Mouse (Mus musculus): ENCODE measurements around the gene Comp. TPM values are rescaled to one million over a fixed set of nuclear protein-coding genes. Genes with fewer than 3 reads are reported as not detected.

Gene Comp
- total RNA-seq, 2 experiments from 2014 or later, result 0.13 to 0.42 TPM

GRCm38 (mm10) chr8:70396184-70396583 lies 22.8 kb downstream of the Comp start:
- no peak for DNase-seq (ENCODE audit: low spot score in 2 of 2)

GRCm38 (mm10) chr8:70397611-70398563 lies 24.5 kb downstream of the Comp start:
- DNase-seq (ENCODE audit: low spot score in 2 of 2), result no peak

DNA sequence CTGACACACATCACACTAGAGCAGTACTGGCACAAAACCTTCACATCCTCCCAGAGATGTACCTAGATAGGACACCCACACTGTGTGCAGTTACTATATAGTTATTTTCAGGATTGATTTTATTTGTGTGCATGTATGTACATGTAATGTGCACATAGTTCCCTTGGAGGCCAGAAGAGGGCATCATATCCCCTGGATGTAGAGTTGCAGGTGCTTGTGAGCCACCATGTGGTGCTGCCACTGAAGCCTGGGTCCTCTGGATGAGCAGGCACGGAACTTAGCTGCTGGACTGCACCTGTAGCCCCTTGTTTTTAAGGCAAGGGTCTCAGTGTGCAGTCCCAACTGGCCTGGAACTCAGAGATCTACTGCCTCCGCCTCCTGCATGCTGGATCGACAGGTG lies 30.9 kb downstream of the Comp start:
- DNase-seq (ENCODE audit: low spot score in 2 of 2), result no peak

DNA sequence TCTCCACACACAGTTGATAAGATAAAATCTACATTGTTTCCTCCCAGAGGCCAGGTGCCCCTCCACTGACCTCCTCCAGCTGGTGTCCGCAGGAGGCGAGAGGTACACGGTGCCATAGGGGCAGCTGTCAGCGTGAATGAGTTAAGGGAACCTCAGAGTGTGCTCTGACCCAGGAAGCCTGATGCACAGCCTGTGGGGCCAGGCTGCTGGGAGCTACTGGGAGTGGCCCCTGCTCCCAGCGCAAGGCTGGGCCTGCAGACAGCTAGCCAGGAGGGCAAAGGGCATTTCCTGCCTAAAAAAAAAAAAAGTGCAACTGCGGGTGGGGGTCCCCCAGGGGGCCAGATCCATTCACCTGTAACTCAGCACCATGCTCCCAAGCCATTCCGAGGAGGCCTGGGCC lies 31.8 kb downstream of the Comp start:
- DNase-seq (ENCODE audit: low spot score in 2 of 2), result no peak

DNA sequence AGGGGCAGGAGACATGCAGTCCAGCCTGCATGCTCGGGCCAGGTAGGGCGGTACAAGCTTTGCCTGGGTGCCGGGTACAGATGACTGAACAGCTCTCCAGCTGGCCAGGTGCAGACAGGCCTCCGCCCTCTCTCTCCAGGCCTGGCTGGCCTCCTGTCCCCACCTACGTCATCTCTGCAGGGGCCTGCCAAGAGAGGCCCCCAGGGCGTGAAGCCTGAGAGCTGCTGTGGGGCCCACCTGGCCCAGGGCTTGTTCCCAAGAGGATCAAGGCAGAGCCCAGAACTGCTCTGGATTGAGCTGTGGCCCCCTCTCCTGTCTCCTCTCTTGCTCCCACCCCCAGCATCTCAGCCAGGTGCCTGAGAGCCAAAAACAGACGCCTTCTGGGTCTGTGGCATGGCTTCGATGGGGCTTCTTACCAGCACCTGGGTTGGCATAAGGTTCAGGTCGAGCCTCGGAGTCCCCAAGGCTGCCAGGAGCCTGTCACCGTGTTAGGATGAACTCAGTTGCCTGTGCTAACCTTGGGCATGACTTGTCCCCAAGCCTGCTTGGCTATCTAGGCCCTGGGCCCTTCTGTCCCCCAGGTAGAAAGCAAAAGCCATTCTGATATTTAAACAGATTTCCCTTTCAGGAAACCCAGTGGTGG lies 33.2 kb downstream of the Comp start:
- no peak for DNase-seq (ENCODE audit: low spot score in 2 of 2)

DNA sequence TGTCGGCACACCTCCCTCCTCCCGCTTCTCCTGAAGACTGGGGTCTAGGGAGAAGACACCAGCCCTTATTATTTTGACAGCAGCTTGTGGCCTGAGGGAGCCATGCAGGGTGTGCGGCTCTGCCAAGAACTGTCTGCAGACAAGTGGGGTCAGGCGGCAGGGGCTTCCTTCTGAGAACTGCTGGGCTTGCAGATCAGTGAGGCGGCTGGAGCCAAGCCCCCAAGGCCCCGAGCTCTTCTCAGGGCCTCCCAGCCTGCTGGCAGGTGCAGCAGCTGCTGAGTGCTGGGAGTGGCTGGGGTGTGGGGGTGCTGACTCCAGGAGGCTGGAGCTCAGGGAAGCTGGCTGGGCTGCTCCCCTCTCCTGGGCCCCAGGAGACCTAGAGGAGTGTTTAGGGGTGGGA lies 34.9 kb downstream of the Comp start:
- no peak for DNase-seq (ENCODE audit: low spot score in 2 of 2)

DNA sequence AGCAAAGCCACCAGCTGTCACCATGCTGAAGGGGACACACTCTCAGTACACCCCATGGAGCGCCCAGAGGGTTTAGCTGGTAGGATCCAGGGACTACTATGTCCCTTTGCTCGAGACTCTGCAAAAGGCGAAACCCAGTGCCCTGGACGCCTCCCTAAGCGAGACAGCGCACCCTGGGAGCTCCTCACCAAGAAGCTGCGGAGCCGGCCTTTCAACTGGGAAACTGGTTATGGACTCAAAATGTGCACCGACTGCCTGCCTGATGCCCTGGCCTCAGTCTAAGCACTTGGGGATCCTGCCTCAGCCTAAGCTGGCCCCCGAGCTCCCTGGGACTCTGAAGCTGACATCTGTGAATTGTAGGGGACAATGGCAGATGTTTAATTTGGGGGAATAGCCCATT lies 35.7 kb downstream of the Comp start:
- DNase-seq (ENCODE audit: low spot score in 2 of 2), result no peak

- DNase-seq (ENCODE audit: low spot score in 2 of 2), result peak; percentile 62 to 86
These were observed 36.1 kb downstream of the Comp start for GRCm38 (mm10) chr8:70409455-70409871.

DNA sequence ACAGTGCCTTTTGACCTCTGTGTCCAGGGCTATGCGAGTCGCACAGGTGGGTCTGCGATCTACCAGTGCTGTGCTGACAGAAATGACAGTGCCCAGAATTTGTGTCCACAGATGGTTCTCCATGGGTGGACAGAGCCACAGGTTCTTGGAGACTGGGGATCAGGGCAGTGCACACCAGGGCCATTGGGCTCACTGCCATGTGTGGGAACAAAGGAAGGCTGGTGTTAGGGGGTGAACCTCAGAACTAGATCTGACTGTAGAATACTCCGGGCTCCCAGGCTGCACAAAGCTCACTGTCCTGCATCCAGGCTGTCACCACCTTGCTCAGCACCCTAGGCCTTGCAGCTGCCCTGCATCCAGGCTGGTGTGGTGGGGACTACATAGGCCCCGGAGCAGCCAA lies 36.9 kb downstream of the Comp start:
- no peak for DNase-seq (ENCODE audit: low spot score in 2 of 2)

DNA sequence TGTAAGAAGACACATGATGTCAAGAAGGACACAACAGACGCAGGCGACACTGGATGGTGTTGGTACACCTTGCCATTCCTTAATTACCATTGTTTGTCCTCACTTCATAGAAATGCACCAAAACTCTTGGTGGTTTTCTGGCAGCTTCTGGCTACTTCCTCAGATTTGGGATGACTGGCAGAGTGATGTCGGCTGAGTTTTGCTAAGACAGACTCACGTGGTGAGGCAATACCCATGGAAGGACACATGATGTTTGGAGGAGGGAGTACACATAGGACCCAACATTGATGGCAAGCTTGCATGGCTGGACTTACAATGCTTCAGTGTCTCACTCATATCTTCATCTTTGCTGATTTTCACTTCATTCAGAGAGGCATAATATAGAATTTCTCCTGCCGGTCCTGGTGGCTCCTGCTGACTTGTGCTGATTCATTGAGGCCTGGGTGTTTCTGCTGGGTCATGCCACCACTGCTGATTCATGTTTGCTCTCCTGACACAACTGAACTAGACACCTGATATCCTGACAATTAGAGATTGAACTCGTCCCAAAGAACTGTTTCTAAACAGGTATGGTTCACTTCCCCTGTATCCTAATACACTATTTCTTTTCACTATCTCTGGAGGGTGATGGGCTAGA lies 41.1 kb downstream of the Comp start:
- DNase-seq (ENCODE audit: low spot score in 2 of 2), result no peak

DNA sequence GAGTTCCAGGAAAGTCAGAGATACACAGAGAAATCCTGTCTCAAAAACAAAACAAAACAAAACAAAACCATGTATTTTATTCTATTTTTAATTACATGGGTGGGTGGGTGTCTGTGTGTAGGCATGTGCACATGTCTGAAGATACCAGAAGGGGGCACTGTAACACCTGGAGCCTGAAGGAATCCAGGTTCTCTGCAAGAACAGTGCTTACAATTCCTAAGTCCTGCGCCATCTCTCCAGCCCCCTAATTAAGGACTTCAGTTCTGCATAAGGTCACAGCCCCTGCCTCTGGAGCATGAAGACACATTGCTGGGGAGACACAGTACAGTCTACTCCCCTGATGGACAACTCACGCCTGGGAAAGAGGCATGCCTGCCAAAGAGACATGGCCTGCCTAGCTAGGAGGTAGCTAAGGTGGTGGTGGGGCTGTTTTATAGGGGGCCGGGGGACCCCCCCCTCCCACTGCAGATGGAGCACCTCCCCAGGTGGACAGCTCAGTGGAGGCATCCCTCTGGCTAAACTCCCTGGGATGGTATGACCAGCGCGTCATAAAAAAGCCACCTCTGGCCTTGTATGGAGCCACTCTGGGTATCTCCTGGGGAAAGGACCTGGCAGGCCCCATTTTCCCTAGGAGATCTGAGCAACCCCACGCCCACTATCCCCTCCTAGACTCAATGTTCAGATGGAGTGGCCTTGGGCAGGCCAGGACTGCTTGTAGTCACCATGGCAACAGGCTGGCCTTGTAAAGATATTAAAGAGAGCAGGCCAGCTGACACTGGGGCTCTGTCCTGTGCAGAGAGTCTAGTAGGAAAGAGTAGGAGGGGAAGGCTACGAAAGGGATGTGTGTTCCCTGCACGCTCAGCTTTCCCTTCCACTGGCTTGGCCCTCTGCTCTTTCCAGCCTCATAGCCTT lies 42.4 kb downstream of the Comp start:
- DNase-seq (ENCODE audit: low spot score in 2 of 2), result peak in 1 of 2 experiments; percentile 63

DNA sequence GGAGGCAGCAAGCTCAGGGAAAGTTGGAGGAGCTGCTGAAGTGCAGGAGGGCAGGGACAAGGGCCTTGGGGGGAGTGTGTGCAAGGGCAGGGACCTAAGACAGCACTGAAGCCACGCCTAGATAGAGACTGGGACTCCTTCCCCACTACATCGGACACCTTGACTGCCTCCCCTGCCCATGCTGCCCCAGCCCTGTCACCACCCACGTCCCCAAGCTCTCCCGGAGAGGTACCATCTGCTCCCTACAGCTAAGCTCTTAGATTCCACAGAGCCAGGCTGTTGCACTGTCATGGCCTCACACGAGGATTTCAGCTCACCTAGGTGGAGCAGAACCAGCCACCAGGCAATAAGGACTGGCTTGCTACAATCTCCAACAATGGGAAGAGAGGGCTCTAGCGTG lies 43.6 kb downstream of the Comp start:
- peak; percentile 67 to 75 for DNase-seq (ENCODE audit: low spot score in 2 of 2)

DNA sequence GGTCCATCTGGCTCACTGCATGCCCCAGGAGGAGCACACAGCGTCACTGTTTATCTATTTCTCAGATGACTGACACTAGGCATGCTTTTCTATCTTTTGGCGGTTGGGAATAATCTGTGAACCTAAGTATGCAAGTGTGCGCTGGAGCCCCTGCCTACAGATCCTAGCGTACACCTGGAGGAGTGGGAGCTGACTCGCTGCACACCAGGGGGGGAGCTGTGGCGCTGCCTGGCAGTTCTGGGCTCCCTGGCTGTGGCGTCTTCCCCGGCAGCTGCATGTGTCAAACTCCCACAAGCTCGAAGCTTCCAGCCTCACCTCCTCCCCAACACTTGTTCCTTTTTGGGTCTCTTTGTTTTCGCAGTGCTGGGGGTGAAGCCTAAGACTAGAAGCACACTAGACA lies 44.6 kb downstream of the Comp start:
- DNase-seq (ENCODE audit: low spot score in 2 of 2), result peak; percentile 78 to 79

GRCm38 (mm10) chr8:70418954-70419353 lies 45.6 kb downstream of the Comp start:
- peak; percentile 72 to 83 for DNase-seq (ENCODE audit: low spot score in 2 of 2)

DNA sequence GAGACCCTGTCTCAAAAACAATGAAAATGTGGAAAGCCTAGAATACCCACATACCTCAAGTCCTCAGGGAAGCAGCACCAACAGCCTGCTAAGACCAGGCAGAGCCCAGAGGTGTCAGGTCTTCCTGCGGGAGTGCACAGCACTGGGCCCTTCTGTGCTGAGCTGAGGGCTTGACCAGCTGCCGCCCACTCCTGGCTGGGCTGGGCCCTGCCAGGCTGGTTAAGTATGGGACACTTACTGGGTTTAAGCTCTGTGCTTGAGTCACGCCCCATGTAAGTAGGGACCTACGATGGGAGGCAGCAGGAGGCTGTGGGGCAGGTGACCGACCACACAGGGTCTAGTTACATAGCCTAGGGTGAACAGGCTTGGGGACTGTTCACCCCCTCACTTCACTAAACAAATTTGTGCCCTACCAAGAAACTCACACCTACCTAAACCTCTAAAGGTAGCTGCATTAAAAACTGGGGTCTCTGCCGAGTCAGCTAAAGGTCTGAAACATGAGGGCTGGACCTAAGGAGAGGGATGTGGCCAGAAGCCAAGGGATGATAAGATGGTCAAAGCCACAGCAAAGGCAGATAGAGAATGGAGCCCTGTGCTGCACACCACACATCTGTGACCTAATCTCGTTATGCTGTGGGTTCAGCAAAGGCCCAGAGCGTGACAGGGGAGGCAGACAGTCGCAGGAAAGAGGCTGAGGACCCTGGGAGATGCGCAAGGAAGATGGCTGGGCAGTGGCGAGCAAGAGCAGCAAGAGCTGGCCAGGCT lies 46.7 kb downstream of the Comp start:
- DNase-seq (ENCODE audit: low spot score in 2 of 2), result no peak

GRCm38 (mm10) chr8:70421349-70422104 lies 48.2 kb downstream of the Comp start:
- no peak for DNase-seq (ENCODE audit: low spot score in 2 of 2)

- DNase-seq (ENCODE audit: low spot score in 2 of 2), result no peak
These were observed 49.4 kb downstream of the Comp start for GRCm38 (mm10) chr8:70422722-70423121.

DNA sequence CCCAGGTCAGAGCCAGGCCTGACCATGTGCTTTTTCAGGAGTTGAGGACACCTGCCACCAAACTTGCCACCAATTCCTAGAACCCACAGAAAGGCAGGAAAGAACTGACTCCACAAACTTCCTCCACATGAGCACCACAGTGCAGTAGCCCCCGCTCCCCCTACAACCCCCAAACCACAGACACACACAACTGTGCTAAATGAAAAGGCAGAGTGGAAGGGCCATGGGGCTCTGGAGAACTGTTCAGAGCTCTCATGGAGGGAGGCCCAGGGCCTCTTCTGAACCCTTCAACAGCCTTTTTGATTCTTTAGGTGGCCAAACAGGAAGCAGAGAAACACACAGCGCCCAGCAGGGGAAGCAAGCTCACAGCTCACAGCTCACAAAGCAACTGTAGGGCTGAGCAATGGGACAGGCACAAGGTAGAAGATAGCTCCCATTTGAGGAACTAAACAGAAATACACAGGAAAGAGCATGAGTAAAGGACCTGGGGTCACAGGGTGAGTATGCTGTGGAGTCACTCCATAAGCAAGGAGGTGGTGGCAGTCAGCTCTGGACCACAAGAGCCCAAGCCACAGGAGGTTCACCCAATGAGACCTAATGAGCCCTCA lies 53.0 kb downstream of the Comp start:
- no peak for DNase-seq (ENCODE audit: low spot score in 2 of 2)

DNA sequence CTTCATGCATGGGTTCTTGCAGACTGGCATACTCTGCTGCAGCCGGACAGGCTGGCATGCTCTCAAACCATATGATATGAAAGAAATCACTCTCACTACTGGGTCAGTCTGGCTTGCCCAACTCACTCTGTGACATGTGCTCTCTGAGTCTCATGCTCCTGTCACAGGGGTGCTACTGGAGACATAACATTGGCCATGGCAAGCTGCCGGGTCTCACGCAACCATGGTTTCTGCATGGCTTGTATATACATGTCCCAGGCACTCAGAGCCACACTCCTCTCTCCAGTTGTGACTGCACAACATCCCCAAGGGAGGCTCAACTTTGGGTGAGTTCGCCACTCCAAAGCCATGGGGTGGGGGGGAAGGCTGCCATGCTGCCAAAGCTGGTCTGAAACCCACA lies 57.9 kb downstream of the Comp start:
- DNase-seq (ENCODE audit: low spot score in 2 of 2), result no peak
